Mouse (Mus musculus): ENCODE measurements around the gene Wnt7a.

Gene Wnt7a

DNA sequence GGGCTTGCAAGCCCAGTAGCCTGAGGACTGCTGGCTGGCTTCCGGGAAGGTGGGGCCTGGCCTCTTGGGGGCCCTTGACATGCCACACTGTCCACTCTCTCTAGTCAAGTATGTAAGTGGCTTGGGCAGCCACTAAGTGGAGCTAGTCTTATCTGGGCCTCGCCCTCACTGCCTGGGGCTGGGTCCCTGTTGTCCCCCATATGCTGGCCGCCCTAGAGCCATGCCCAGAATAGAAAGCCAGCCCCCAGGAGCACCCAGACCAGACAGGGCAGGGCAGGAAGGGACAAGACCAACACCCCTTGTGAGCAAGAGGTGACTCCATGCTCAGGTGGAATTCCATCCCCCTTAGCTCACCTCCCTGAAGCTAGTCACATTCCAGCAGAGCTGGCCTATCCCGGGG lies 22.0 kb downstream of the Wnt7a start:
- DNase-seq (ENCODE audit: low read depth, low spot score): no peak

GRCm38 (mm10) chr6:91384415-91384814 lies 26.7 kb downstream of the Wnt7a start:
- no peak for DNase-seq (ENCODE audit: low read depth, low spot score)

DNA sequence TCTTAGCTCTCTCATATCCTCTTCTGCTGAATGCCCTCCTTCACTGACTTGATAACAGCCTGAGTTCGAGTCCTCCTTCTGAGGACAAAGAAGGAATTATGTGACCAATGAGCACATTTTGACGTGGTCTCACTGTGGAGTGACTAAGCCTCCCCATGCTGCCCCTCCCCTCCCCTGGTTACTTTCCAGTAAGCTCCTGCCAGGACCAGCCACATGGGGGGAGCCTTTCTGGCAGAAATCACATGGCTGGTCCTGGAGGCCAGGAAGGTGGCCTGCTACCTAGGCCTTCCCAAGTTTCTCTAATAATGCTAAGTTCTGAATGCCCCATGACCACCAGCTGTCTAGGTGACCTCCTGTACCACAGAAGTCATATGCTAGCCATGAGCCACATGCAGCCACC lies 27.3 kb downstream of the Wnt7a start:
- DNase-seq (ENCODE audit: low read depth, low spot score): no peak

DNA sequence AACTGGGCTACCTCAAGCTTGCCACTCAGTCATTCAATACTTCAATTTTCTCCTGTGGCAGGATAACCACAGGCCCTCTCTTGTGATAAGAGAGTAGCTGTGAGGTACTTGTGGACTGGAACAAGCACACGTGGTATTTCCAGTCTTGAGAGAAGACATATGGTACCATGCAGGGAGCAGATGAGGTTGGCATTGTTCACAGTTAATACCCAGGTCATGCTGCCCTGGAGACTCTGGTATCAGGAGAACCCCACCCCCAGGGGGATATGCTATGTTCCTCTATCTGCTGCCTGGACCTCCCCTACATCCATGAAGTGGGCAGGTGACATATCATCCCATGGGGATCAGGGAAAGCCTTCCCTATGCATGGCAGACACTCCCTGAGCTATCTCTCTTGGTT lies 27.9 kb downstream of the Wnt7a start:
- no peak for DNase-seq (ENCODE audit: low read depth, low spot score)

DNA sequence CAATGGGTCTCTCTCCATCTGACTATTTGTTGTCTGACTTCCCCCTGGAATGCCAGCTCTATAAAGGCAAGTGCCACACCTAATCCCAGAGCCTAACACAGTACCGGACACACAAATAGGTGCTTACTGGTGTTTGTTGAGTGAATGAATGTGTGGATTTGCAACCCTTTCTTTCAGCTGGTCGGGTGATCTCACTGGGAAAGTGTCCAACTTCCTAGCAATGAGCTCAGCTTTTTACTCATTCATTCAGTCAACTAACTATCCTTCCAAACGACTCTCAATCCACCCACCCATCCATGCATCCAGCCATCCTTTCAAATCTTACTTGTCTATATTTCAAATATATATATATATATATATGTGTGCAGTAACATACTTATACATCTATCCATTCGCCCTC lies 31.3 kb downstream of the Wnt7a start:
- no peak for DNase-seq (ENCODE audit: low read depth, low spot score)

DNA sequence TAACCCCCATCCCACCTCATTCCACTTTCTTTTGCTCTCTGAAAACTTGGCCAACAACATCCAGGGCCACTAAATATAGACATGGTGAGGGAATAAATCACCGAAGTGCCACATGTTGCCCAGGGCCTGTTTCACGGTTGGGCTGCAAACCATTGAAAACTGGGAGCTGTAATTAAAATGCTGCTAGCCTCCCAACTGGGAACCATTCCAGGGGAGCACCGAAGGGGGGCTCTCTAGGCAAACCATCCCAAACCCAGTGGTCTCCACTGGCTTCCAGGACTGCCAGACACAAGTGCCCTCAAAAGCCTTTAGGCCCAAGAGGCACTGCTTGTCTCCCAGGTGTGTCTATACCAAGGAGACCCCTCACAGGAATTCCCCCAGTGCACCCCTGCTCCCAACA lies 31.9 kb downstream of the Wnt7a start:
- no peak for DNase-seq (ENCODE audit: low read depth, low spot score)

DNA sequence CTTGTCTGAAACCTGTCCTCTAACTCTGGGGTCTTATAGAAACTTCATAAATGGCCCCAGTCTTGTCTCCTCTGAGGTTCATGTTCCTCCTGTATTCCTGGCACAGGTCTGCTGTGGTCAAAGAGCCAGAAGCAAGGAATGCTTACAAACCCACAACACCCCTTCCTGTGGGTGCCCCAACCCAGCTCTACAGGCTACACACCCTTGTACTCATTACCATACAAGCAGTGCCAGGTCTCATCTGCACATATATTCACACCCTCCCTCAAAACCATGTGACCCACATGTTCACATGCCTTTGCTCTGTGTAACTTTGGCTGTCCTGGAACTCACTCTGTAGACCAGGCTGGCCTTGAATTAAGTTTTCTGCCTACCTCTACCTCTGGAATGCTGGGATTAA lies 38.2 kb downstream of the Wnt7a start:
- DNase-seq (ENCODE audit: low read depth, low spot score): no peak

- DNase-seq (ENCODE audit: low read depth, low spot score): no peak
These were observed 38.6 kb downstream of the Wnt7a start for GRCm38 (mm10) chr6:91372586-91372971.

GRCm38 (mm10) chr6:91371912-91372585 lies 39.1 kb downstream of the Wnt7a start:
- no peak for DNase-seq (ENCODE audit: low read depth, low spot score)

GRCm38 (mm10) chr6:91366781-91367180 lies 44.4 kb downstream of the Wnt7a start:
- no peak for DNase-seq (ENCODE audit: low read depth, low spot score)

DNA sequence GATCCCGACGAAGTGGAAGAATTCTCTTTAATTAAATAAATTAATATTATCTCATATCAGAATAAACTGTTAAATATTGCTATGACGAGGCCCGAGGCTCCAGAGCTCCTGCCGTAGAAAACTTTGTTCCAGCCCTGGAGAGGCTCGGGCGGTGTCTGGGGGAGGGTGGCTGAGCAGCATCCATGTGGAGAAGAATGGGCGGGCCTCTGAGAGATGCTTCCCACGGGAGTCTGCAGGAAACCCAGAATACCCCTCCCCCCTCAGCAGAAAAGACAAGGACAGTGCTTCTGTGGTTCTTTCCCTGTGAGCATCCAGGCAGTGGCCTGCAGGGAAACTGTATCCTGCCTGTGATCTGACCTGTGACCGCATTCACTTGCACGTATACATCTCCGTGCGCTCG lies 45.7 kb downstream of the Wnt7a start:
- DNase-seq (ENCODE audit: low read depth, low spot score): no peak

- no peak for DNase-seq (ENCODE audit: low read depth, low spot score)
These were observed 48.4 kb downstream of the Wnt7a start for GRCm38 (mm10) chr6:91362756-91363155.

GRCm38 (mm10) chr6:91360998-91361397 lies 50.2 kb downstream of the Wnt7a start:
- no peak for DNase-seq (ENCODE audit: low read depth, low spot score)

DNA sequence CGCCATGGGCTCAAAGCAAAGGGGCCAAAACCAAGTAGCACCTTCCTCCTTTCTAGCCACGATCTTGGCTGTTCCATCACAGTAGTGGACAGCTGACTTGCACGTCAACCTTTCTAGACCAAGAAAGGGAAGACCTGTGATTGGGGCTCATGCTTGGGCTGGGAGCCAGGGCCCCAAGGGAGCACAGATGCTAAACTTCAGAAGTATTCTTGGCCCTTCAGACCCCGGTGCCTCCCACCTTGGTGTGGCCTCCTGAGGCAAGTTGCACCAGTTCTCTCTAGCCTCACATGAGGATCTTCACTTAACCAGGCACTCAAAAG lies 50.8 kb downstream of the Wnt7a start:
- DNase-seq (ENCODE audit: low read depth, low spot score): no peak

DNA sequence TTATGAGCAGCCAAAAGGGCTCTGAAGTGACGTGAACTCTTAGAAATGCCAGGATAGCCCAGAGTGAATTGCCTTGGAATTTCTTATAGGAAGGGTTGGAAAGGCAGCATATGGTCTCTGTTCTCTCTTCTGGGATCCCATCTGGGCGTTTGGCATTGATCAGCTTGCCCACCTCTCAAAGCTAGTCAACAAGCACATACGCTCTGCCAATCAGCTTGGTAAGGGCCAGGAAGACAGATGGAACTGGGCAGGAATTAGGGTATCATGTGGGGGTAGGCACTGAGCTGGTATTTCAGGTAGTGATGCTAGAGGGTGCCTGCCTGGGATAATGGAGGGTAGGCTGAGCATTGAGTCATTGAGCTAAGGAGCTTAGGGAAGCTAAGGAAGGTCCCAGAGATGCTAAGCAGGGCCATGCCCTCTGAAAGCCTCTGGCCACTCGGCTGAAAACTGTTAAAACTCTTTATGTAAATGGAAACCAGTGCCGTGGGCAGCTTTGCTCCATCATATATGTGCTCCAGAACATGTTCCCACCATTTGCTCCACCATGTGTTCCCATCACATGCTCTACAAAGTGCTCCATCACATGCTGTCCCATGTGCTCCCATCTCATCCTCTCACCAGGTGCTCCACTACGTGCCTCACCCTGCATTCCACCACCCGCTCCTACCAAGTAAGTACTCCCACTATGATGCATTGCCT lies 51.3 kb downstream of the Wnt7a start:
- DNase-seq (ENCODE audit: low read depth, low spot score): no peak

DNA sequence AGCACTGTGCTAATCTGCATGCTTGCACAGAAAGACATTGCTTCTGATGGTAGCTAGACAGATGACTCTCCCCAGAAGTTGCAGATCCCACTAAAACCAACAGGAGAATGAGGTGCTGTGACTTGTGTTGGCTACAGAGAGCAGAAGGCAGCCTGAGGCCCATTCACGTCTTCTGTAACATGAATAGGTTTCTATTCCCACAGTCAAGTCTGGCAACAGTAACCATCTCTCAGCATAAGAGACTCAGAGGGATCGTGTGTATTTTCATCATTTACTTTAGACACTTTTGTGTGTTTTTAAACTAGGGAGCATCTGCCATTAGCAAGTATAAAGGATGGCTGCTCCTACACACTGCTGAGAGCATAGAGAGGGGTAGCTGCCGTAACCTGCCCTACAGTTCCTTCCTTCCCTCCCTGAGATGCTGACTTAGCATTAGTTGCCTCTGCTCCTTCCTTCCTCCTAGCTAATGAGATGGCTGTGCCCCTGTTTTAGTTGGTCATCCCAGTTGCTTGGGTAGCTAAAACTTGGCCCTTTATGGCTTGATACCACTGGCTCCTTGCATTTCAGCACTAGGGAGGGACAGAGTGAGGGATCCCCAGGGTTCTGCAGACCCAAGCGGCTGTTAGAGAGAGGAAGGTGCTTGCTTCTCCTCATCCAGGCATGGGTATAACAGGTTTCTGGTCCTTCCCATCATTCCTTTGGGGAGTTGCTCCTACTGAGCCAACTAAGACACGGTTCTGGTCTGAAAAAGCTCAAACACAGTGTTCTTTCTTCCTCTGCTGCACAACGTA lies 52.1 kb downstream of the Wnt7a start:
- no peak for DNase-seq (ENCODE audit: low read depth, low spot score)

DNA sequence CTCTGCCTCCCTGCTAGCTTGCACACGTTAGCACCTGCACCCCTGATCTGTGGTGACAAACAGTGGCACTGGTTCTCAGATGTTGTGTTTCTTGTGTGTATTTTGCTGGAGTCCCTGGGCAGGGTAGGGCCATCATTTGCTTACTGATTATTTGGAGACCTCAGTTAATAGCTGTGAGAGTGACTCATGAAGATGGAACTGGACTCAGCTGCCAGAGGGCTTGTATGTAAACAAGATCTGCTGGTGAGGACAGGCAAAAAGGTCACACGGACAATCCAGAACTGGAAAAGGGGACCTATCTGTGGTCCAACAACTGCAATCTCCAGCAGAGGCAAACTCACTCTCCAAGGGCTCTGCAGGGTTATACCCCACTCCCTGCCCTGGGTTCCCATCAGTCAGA lies 52.8 kb downstream of the Wnt7a start:
- DNase-seq (ENCODE audit: low read depth, low spot score): no peak

DNA sequence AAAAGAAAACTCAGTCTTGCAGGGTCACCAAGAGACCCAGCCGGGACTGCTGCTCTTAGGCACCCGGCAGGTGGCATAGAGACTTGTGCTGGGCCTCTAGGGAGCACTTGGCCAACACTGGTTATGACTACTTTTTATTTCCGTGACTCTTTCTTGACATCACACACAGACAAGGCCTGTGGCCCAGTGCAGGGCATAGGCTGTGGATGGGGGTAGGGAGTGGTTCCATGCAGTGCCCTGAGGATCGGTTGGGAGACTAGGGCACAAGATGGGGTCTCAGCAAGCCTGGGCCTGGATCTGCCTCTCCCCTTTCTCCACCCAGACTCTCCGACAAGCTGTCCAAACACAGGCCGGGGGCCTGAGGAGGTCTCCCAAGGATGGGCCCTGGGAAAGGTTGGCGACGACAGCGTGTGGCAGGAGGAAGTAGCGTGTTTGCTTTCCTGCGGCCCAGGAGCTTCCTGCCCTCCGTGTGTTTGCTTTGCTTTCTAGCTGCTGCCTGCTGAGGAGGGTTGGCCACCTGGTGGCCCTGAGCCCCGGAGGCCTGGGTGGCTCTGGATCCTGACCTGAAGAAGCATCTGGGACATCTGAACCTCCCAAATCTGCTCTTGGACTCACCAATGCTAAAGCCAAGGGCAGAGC lies 53.8 kb downstream of the Wnt7a start:
- no peak for DNase-seq (ENCODE audit: low read depth, low spot score)

GRCm38 (mm10) chr6:91349620-91350019 lies 61.5 kb downstream of the Wnt7a start:
- no peak for DNase-seq (ENCODE audit: low read depth, low spot score)

DNA sequence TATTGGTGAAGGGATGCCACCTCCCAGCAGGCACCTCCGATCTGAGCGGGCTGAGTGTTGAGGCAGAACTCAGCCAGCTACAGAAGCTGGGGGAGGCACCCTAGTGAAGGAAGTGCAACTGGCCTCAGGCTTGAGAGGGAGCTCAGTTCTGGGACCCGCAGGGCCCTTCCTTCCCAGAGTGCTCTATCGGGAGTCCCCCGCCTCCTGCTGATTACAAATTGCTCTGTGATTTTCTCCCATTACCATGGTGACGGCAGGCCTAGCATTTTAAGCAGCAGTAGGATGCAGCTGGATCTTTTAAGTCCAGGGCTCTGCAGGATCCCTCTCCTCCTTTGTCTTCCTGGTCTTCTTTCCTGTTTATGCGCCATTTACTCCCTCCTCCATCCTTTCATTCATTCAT lies 63.4 kb downstream of the Wnt7a start:
- DNase-seq (ENCODE audit: low read depth, low spot score): no peak

- no peak for DNase-seq (ENCODE audit: low read depth, low spot score)
These were observed 64.3 kb downstream of the Wnt7a start for GRCm38 (mm10) chr6:91346906-91347156.

GRCm38 (mm10) chr6:91346071-91346905 lies 64.9 kb downstream of the Wnt7a start:
- no peak for DNase-seq (ENCODE audit: low read depth, low spot score)

Data from c-Kit-negative CD71-positive TER-119-positive erythroid progenitor cells, embryonic 14.5 days (primary cell).